Mouse (Mus musculus) kidney, postnatal 0 days (tissue): ENCODE measurements at regions not wholly inside any gene's neighbourhood (a gene's known extent, or its start where the extent isn't known, plus 50 kb on each side); places are given as distances from the start of the nearest gene placed in this dataset.

Experiments used
- ATAC-seq: fragments of 200-750 bp; cut with Nextera tagmentation; replicated peaks from 2 replicates; pipeline ENCODE4 v1.8.0; 2017; ENCODE audit warnings: low read depth, moderate number of reproducible peaks, moderate TSS enrichment, moderate library complexity; ENCODE audit not compliant: low FRiP score
- DNase-seq: peaks from one replicate; pipeline ENCODE4 v3.0.0-alpha.2; 2016; ENCODE audit warnings: low spot score
- H3K27ac ChIP-seq: fragments of 300-500 bp; sonication (generic); 2 replicates; pipeline ENCODE4 v1.5.1; 2014; ENCODE audit warnings: mild to moderate bottlenecking
- H3K27me3 ChIP-seq: fragments of 300-500 bp; sonication (generic); 2 replicates; pipeline ENCODE4 v1.6.1; 2014; ENCODE audit warnings: low read length, mixed read lengths; ENCODE audit not compliant: insufficient read depth
- H3K36me3 ChIP-seq: fragments of 300-500 bp; sonication (generic); 2 replicates; pipeline ENCODE4 v1.6.1; 2014; ENCODE audit warnings: low read length, mixed read lengths; ENCODE audit not compliant: insufficient read depth
- H3K4me1 ChIP-seq: fragments of 300-500 bp; sonication (generic); replicated peaks from 2 replicates; pipeline ENCODE4 v1.6.1; 2014; ENCODE audit warnings: antibody characterized with exemption, low read length, mixed read lengths; ENCODE audit not compliant: insufficient read depth
- H3K4me2 ChIP-seq: fragments of 300-500 bp; sonication (generic); 2 replicates; pipeline ENCODE4 v1.6.1; 2014; ENCODE audit warnings: mild to moderate bottlenecking, low read length, moderate library complexity, mixed read lengths
- H3K4me3 ChIP-seq: fragments of 300-500 bp; sonication (generic); replicated peaks from 2 replicates; pipeline ENCODE4 v1.5.1; 2014; ENCODE audit warnings: low read depth, low read length
- H3K9ac ChIP-seq: fragments of 300-500 bp; sonication (generic); 2 replicates; pipeline ENCODE4 v1.6.1; 2014; ENCODE audit warnings: low read depth, low read length
- H3K9me3 ChIP-seq: fragments of 300-500 bp; sonication (generic); replicated peaks from 2 replicates; pipeline ENCODE4 v1.6.1; 2016; ENCODE audit warnings: low read length, inconsistent platforms, mixed read lengths
- CTCF ChIP-seq: IDR thresholded peaks from 2 replicates; pipeline ENCODE4 v1.5.1; 2016; ENCODE audit warnings: antibody characterized with exemption, low read depth, mild to moderate bottlenecking, moderate library complexity
- WGBS: fragments of 180-500 bp; shearing (Covaris S2); extraction: QIAGEN DNeasy Blood & Tissue Kit; methylation state at CpG from one replicate; pipeline ENCODE4 v1.1.7; 2014; 5-methylcytosine and 5-hydroxymethylcytosine counted together

- 47% methylated on average over 2 of the region's 2 CpGs for WGBS
- no peak overlapping the region for H3K4me3 ChIP-seq
- no peak overlapping the region for H3K9ac ChIP-seq
- H3K4me1 ChIP-seq: no peaks in the 10 kb centered on the region
- H3K9me3 ChIP-seq: no peaks in the 10 kb centered on the region
- no peak overlapping the region for H3K27ac ChIP-seq
- H3K4me2 ChIP-seq: no peak overlapping the region
- no peaks in the 10 kb centered on the region for H3K36me3 ChIP-seq
- ATAC-seq (no peak), DNase-seq (no peak)
- H3K27me3 ChIP-seq: no peaks in the 10 kb centered on the region
- TF ChIP-seq CTCF: no peak
Measured at GRCm38 (mm10) chr9:90713685-90714084, 443.1 kb upstream of the Tbc1d2b start.

- Histone ChIP-seq H3K9me3 (no peaks in the 10 kb centered on the region), H3K27ac (no peak overlapping the region), H3K36me3 (no peaks in the 10 kb centered on the region), H3K27me3 (no peaks in the 10 kb centered on the region), H3K4me3 (no peak overlapping the region), H3K4me1 (no peaks in the 10 kb centered on the region), H3K9ac (no peak overlapping the region), H3K4me2 (no peak overlapping the region)
- ATAC-seq: no peak
- no peak for DNase-seq
- TF ChIP-seq CTCF: no peak
- 70% methylated on average over 4 of the region's 4 CpGs for WGBS
Measured at GRCm38 (mm10) chr9:90731450-90731849, 460.8 kb upstream of the Tbc1d2b start.

GRCm38 (mm10) chr9:90757175-90757574, 486.6 kb upstream of the Tbc1d2b start:
- no peak overlapping the region for H3K9ac ChIP-seq
- H3K4me3 ChIP-seq: no peak overlapping the region
- ATAC-seq (no peak), DNase-seq (no peak)
- TF ChIP-seq CTCF: no peak
- no peaks in the 10 kb centered on the region for H3K9me3 ChIP-seq
- H3K27me3 ChIP-seq: no peaks in the 10 kb centered on the region
- H3K27ac ChIP-seq: no peak overlapping the region
- 60% methylated on average over 3 of the region's 3 CpGs for WGBS
- H3K4me2 ChIP-seq: no peak overlapping the region
- no peaks in the 10 kb centered on the region for H3K36me3 ChIP-seq
- no peaks in the 10 kb centered on the region for H3K4me1 ChIP-seq

- no peak for TF ChIP-seq CTCF
- DNase-seq: no peak
- H3K4me2 ChIP-seq: no peak overlapping the region
- ATAC-seq: no peak
- no peaks in the 10 kb centered on the region for H3K9me3 ChIP-seq
- WGBS: 63% methylated on average over 1 of the region's 1 CpGs
- H3K4me3 ChIP-seq: no peak overlapping the region
- H3K4me1 ChIP-seq: no peaks in the 10 kb centered on the region
- H3K27ac ChIP-seq: no peak overlapping the region
- no peaks in the 10 kb centered on the region for H3K27me3 ChIP-seq
- H3K9ac ChIP-seq: no peak overlapping the region
- no peaks in the 10 kb centered on the region for H3K36me3 ChIP-seq
Measured at GRCm38 (mm10) chr9:90774296-90774695, 503.7 kb upstream of the Tbc1d2b start.

- no peak for ATAC-seq
- Histone ChIP-seq H3K4me1 (no peaks in the 10 kb centered on the region), H3K27ac (no peak overlapping the region), H3K4me3 (no peak overlapping the region), H3K9ac (no peak overlapping the region), H3K4me2 (no peak overlapping the region), H3K36me3 (no peaks in the 10 kb centered on the region), H3K27me3 (no peaks in the 10 kb centered on the region), H3K9me3 (no peaks in the 10 kb centered on the region)
- TF ChIP-seq CTCF: no peak
- DNase-seq: no peak
Measured at GRCm38 (mm10) chr9:90789545-90789944, 518.9 kb upstream of the Tbc1d2b start.

GRCm38 (mm10) chr9:90791871-90792270, 521.3 kb upstream of the Tbc1d2b start:
- no peak overlapping the region for H3K9ac ChIP-seq
- no peak for TF ChIP-seq CTCF
- no peak overlapping the region for H3K4me3 ChIP-seq
- H3K4me2 ChIP-seq: no peak overlapping the region
- no peaks in the 10 kb centered on the region for H3K9me3 ChIP-seq
- WGBS: 71% methylated on average over 2 of the region's 2 CpGs
- ATAC-seq: no peak
- H3K36me3 ChIP-seq: no peaks in the 10 kb centered on the region
- DNase-seq: no peak
- no peaks in the 10 kb centered on the region for H3K4me1 ChIP-seq
- no peak overlapping the region for H3K27ac ChIP-seq
- H3K27me3 ChIP-seq: no peaks in the 10 kb centered on the region

GRCm38 (mm10) chr9:90816844-90817243, 545.4 kb upstream of the Zic4 start:
- DNase-seq: no peak

More at GRCm38 (mm10) chr9:90816844-90817243, 545.4 kb upstream of the Zic4 start:
- Histone ChIP-seq H3K36me3 (no peaks in the 10 kb centered on the region), H3K9ac (no peak overlapping the region), H3K4me2 (no peak overlapping the region), H3K4me1 (no peaks in the 10 kb centered on the region), H3K27ac (no peak overlapping the region), H3K27me3 (no peaks in the 10 kb centered on the region), H3K9me3 (no peaks in the 10 kb centered on the region), H3K4me3 (no peak overlapping the region)
- 64% methylated on average over 4 of the region's 4 CpGs for WGBS
- no peak for TF ChIP-seq CTCF
- no peak for ATAC-seq
